Mouse (Mus musculus): ENCODE results near the gene Unk.

- TF ChIP-seq POLR2AphosphoS5 (IDR thresholded peaks at IDR 0.05; ENCODE audit: insufficient replicate concordance, low read depth, low read length) = peak; percentile 12; the same call in 1 of the 2 replicates
- 0 out of 2 replicates have a peak, but pooled peaks have one; percentile 9 for TF ChIP-seq CTCF (IDR thresholded peaks at IDR 0.05; ENCODE audit: low read depth, low read length)
- no peak for TF ChIP-seq GATA1 (IDR thresholded peaks at IDR 0.05; ENCODE audit: borderline replicate concordance, low read length)
- TF ChIP-seq GATA2 (IDR thresholded peaks at IDR 0.05; ENCODE audit: borderline replicate concordance, low read depth, low read length) = no peak
Measured at GRCm38 (mm10) chr11:116020519-116020922, 9.6 kb upstream of the Unk start.
